Mouse (Mus musculus): Measurements from ENCODE around the gene Actr2.
A peak's percentile ranks its signal among the peaks of the same experiment; 100 is the strongest.

GRCm38 (mm10) chr11:20112741-20113480, at the start of gene Actr2:
- TF ChIP-seq CTCF (IDR thresholded peaks at IDR 0.05; ENCODE audit: extremely low read depth, insufficient read depth, low read length) (no peak), POLR2A (IDR thresholded peaks at IDR 0.05; ENCODE audit: extremely low read depth, insufficient read depth, low read length) (peak; percentile 25; the same call in 1 of the 2 replicates)

All from cortical plate, adult 2 months (tissue).